Mouse (Mus musculus) forebrain, embryonic 12.5 days (tissue): ENCODE results near the gene Txndc16. TPM values are rescaled to one million over a fixed set of nuclear protein-coding genes. Genes with fewer than 3 reads are reported as not detected.

Experiments used
- ATAC-seq: fragments of 200-750 bp; cut with Nextera tagmentation; 2 replicates; pipeline ENCODE4 v1.8.0; 2017; ENCODE audit warnings: moderate TSS enrichment; ENCODE audit not compliant: low FRiP score
- H3K27ac ChIP-seq: fragments of 300-500 bp; sonication (generic); 2 replicates; pipeline ENCODE4 v1.5.1; 2016; ENCODE audit warnings: mild to moderate bottlenecking
- H3K27me3 ChIP-seq: fragments of 300-500 bp; sonication (generic); 2 replicates; pipeline ENCODE4 v1.6.1; 2016; ENCODE audit warnings: mild to moderate bottlenecking
- H3K36me3 ChIP-seq: fragments of 300-500 bp; sonication (generic); replicated peaks from 2 replicates; pipeline ENCODE4 v1.6.1; 2016; ENCODE audit warnings: mild to moderate bottlenecking
- H3K4me1 ChIP-seq: fragments of 300-500 bp; sonication (generic); 2 replicates; pipeline ENCODE4 v1.6.1; 2016
- H3K4me2 ChIP-seq: fragments of 300-500 bp; sonication (generic); 2 replicates; pipeline ENCODE4 v1.6.1; 2016; ENCODE audit warnings: mild to moderate bottlenecking, moderate library complexity
- H3K4me3 ChIP-seq: fragments of 300-500 bp; sonication (generic); replicated peaks from 2 replicates; pipeline ENCODE4 v1.5.1; 2016; ENCODE audit warnings: mild to moderate bottlenecking
- H3K9ac ChIP-seq: fragments of 300-500 bp; sonication (generic); 2 replicates; pipeline ENCODE4 v1.6.1; 2016; ENCODE audit warnings: mild to moderate bottlenecking
- H3K9me3 ChIP-seq: fragments of 300-500 bp; sonication (generic); 2 replicates; pipeline ENCODE4 v1.6.1; 2016
- WGBS: fragments of 180-500 bp; shearing (Covaris S2); methylation state at CpG from one replicate; pipeline ENCODE4 v1.1.7; 2016; 5-methylcytosine and 5-hydroxymethylcytosine counted together
- polyA plus RNA-seq: library from polyadenylated mRNA; unstranded; fragments of >200 nt; fragmentation: Nextera tagmentation; extraction: Ambion mirVana; gene quantifications from 2 replicates; pipeline ENCODE4 v1.2.1, GENCODE M21; 2016

Gene Txndc16
- 23.0 and 27.4 TPM in 2 replicates for polyA plus RNA-seq

DNA sequence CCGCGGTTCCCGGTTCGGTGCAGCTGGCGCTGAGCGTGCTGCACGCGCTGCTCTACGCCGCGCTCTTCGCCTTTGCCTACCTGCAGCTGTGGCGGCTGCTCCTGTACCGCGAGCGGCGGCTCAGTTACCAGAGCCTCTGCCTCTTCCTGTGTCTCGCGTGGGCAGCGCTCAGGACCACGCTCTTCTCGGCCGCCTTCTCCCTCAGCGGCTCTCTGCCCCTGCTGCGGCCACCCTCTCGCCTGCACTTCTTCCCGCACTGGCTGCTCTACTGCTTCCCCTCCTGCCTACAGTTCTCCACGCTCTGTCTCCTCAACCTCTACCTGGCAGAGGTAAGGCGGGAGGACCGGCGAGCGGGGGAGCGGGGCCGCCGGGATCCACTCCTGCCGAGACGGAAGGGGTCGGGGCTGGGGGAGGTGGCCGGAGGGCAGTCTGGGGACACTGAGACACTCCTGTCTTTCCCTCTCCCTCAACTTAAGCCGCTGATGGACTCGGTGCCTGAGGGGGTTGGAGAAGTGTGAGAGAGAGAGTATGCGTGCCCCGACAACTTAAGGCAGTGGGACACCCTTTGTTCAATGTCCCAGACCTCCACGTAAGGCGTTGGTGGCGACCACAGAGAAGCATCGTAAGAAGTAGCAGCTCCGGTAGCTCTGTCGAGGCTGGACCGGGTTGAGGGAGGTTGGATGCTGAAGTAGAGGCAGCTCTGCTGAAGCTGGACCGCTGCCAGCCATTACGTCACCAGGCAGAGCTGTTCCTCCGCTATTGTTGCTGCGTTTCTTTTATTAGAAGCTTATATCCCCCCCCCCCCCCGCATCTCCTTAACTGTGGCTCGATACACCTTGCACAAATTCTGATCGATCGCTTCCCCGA lies at the start of gene Txndc16:
Gene Txndc16, minus strand, starts transcription at position 239 of the 867 bp plus-strand sequence.
- Histone ChIP-seq H3K9me3 (no peaks in the 10 kb centered on the region), H3K4me2 (peak within 1 kb of the TSS; percentile 68), H3K27me3 (peaks cover 3% of the 10 kb centered on the region; the same call in 1 of the 2 replicates), H3K4me3 (peak within 1 kb of the TSS; percentile 92), H3K9ac (peak within 1 kb of the TSS; percentile 96), H3K4me1 (peaks cover 14% of the 10 kb centered on the region), H3K27ac (peak within 1 kb of the TSS; percentile 99), H3K36me3 (no peaks in the 10 kb centered on the region)
- ATAC-seq = peak; percentile 55
- under 1% methylated on average over 59 of the region's 59 CpGs for WGBS

DNA sequence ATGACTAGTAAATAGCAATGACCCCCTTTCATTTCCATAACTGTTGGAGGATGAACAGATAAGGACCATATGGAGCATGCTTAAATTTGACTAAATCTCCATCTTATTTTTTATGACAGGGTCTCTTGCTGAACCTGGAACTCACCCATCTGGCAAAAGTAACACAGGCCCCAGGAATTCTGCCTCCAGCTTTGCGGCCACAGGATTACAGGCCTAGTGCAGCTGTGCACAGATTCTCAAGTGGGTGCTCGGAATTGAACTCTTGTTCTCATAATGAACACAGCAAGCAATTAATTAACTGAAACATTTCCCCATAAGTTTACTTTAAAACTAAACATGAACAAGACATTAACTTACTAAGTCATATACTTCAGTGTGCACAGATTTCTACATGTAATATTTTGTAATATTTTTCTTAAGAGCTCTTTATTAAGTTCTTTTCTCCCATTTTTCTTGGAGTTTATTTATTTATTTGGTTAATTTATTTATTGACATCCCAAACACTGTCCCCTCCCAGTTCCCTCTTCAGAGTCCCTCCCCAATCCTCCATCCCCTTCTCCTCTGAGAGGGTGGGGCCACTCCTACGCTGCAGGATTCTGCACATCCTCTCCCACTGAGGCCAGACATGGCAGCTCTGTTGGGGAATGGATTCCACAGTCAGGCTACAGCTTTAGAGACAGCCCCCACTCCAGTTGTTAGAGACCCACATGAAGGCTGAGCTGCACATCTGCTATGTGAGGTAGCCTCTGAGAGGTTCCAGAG lies 43.9 kb upstream of the Txndc16 start:
- H3K36me3 ChIP-seq = peaks cover 24% of the 10 kb centered on the region
- no peaks in the 10 kb centered on the region for H3K4me1 ChIP-seq
- H3K9ac ChIP-seq = no peak overlapping the region
- no peak overlapping the region for H3K27ac ChIP-seq
- WGBS = 93% methylated on average over 3 of the region's 3 CpGs
- no peak overlapping the region for H3K4me2 ChIP-seq
- H3K9me3 ChIP-seq = no peaks in the 10 kb centered on the region
- H3K27me3 ChIP-seq = no peaks in the 10 kb centered on the region
- ATAC-seq = no peak
- no peak overlapping the region for H3K4me3 ChIP-seq

DNA sequence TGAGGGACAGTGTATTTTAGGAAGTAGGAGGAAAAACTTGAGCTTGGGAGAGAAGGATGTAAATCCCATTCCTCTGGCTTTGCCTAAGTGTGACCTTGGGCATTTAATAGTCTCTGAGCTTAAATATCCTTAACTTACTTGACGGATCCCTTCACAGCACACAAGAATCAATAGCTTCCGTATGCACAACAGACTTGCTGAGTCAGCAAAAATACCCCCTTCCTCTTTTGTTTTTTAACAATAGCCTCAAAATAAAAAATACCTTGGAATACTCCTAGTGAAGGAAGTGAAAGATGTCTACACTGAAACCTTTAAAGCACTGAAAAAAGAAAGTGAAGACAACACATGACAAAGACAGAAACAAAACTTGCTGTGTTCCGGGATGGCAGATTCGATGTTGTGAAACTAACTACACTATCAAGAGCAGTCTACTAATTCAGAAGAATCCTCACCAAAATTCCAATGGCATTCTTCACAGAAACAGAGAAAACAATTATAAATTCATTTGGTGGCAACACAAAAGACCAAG lies 31.5 kb upstream of the Txndc16 start:
- ATAC-seq = no peak
- Histone ChIP-seq H3K27ac (no peak overlapping the region), H3K9me3 (0 out of 2 replicates have a peak, but pooled peaks cover 3% of the 10 kb centered on the region), H3K4me1 (no peaks in the 10 kb centered on the region), H3K9ac (no peak overlapping the region), H3K36me3 (peaks cover 16% of the 10 kb centered on the region), H3K27me3 (no peaks in the 10 kb centered on the region), H3K4me3 (no peak overlapping the region), H3K4me2 (no peak overlapping the region)
- 89% methylated on average over 4 of the region's 4 CpGs for WGBS

DNA sequence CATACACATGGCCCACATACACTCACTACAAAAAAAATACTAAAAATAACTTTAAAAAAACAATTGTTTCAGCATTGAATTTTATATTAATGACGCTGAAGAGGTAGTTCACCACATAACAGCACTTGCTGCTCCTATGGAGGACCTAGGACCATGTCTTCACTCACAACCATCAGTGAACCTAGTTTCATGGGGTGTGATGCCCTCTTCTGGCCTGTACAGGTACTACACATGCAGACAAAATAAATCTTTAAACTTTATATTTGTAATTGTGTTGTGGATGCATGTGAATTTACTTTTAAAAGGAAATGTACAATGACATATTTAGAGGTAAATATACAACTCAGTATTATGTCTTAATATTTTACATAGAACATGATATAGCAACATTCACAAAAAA lies 21.5 kb upstream of the Txndc16 start:
- H3K4me3 ChIP-seq = no peak overlapping the region
- no peaks in the 10 kb centered on the region for H3K36me3 ChIP-seq
- no peaks in the 10 kb centered on the region for H3K4me1 ChIP-seq
- ATAC-seq = no peak
- H3K9ac ChIP-seq = no peak overlapping the region
- H3K27ac ChIP-seq = no peak overlapping the region
- H3K4me2 ChIP-seq = no peak overlapping the region
- H3K9me3 ChIP-seq = no peaks in the 10 kb centered on the region
- 48% methylated on average over 1 of the region's 1 CpGs for WGBS
- H3K27me3 ChIP-seq = no peaks in the 10 kb centered on the region

DNA sequence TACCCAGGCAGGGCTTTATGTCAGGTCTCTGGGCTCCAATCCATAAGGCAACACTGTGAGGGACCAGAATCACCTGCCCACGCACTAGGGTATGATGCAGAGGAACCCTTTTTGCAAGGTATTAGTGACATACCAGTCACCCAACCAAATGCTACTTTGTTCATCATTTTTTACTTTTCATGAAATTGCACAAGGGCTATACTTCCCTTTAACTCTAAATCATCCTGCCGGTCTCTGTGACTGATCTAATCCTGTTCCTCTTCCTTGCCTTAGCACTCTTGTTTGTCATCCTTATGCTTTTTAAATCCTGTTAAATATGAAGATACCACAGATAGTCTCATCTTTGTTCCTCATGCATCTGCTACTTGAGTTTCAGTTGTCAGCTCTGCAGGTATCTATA lies 18.9 kb upstream of the Txndc16 start:
- Histone ChIP-seq H3K36me3 (no peaks in the 10 kb centered on the region), H3K27ac (no peak overlapping the region), H3K4me2 (no peak overlapping the region), H3K9ac (no peak overlapping the region), H3K9me3 (no peaks in the 10 kb centered on the region), H3K4me3 (no peak overlapping the region), H3K4me1 (no peaks in the 10 kb centered on the region), H3K27me3 (no peaks in the 10 kb centered on the region)
- ATAC-seq = no peak
- whole genome bisulfite sequencing = 84% methylated on average over 2 of the region's 2 CpGs

DNA sequence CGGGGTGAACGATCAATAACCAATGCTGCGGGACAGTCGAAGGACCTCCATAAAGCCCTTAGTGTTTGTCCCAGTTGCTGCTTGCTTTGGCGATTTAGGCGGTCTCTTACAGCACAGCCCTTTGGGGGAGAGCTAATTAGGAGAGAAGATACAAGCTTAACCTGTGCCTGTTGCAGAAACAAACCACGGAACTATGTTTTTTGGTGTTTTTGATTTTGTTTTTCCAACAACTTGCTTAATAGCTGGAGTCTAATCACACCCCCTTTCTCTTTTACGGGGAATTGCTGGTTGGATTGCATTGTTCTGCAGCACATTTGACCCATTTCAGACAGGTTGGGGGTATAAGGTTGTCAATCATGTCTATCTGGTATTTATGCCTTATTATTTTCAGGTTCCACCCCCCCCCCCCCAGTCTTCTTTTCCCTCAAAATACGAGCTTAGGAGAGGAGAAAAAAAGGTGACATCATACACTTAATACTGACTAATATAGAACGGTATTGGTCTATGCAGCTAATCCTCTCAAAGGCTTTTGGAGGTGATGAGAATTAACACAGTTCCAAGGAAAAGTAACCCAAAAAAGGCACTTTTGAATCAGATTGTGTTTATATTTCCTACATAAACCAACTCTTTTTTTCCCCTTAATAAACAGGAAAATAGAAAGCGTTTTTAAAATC lies 966 bp upstream of the Txndc16 start:
- Histone ChIP-seq H3K27ac (peak overlapping the region; percentile 99), H3K4me1 (peaks cover 14% of the 10 kb centered on the region), H3K9me3 (no peaks in the 10 kb centered on the region), H3K4me2 (peak overlapping the region; percentile 68), H3K27me3 (peaks cover 3% of the 10 kb centered on the region; the same call in 1 of the 2 replicates), H3K9ac (peak overlapping the region; percentile 96), H3K4me3 (peak overlapping the region; percentile 92), H3K36me3 (no peaks in the 10 kb centered on the region)
- ATAC-seq = peak; percentile 8; the same call in 1 of the 2 replicates
- WGBS = 7% methylated on average over 11 of the region's 11 CpGs

DNA sequence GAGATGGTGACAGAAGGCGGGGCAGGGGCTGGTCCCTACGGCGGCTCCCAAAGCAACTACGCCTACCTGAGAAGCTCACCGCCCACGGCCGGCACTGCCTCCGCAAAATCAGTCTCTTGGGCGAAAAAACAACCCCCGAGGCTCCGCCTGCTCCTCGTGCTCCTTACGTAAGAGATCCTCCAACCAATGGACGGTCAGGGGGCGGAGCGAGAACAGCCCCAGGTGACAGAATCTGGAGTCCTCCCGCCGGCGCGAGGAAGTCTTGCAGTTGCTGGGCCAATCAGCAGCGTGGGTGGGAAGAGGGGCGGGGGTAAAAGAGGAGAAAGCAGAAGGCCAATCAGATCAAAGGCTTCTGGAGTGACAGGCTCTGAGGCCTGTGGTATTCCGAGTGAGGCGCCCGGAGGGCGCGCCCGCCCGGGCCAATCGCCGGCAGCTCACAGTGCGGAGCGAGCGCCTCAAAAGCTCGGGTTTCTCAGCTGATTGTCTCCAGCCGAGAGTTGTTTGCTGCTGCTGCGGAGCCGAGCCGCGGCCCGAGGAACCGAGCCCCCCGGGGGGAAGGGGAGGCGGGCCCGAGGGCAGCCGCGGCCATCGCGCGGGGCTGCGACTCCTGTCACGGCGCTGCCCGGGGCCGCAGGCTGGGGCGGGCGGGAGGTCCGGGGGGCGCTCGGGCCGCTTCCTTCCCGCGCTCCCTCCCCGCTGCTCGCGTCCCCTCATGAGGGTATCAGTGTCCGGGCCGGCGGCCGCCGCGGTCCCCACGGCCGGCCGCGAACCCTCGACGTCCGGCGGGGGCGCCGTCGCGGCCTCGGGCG lies 643 bp downstream of the Txndc16 start, which contains the start of gene Gpr137c:
Gene Gpr137c, plus strand, starts transcription at position 437 of the 809 bp plus-strand sequence.
- Histone ChIP-seq H3K4me1 (peaks cover 14% of the 10 kb centered on the region), H3K36me3 (no peaks in the 10 kb centered on the region), H3K4me3 (peak within 1 kb of the TSS; percentile 92), H3K4me2 (peak within 1 kb of the TSS; percentile 68), H3K9ac (peak within 1 kb of the TSS; percentile 96), H3K27ac (peak within 1 kb of the TSS; percentile 99), H3K27me3 (peaks cover 3% of the 10 kb centered on the region; the same call in 1 of the 2 replicates), H3K9me3 (no peaks in the 10 kb centered on the region)
- under 1% methylated on average over 81 of the region's 86 CpGs for WGBS
- ATAC-seq = peak; percentile 98

DNA sequence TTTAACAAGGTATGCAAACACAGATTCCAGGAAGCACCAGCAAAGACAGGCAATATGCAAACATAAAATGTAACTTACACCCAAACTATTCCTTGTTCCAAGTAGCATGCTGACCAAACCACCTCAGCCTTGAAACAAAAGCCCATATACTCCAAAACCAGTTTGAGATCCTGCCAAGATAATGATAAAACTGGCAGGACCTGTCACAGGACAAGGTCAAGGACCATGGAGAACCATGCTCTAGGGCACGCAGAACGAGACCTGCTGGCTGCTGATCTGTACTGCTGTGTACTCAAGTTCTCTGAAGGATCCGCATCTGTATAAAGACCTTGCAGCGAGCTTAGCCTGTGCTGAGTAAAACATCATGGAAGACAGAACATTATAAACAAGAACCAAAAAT lies 2.4 kb downstream of the Txndc16 start:
- no peaks in the 10 kb centered on the region for H3K36me3 ChIP-seq
- peak overlapping the region; percentile 92; the same call in 1 of the 2 replicates for H3K4me3 ChIP-seq
- H3K9me3 ChIP-seq = no peaks in the 10 kb centered on the region
- H3K27me3 ChIP-seq = peaks cover 3% of the 10 kb centered on the region; the same call in 1 of the 2 replicates
- H3K27ac ChIP-seq = no peak overlapping the region
- WGBS = 96% methylated on average over 4 of the region's 4 CpGs
- ATAC-seq = no peak
- H3K4me1 ChIP-seq = peaks cover 14% of the 10 kb centered on the region
- no peak overlapping the region for H3K4me2 ChIP-seq
- no peak overlapping the region for H3K9ac ChIP-seq

DNA sequence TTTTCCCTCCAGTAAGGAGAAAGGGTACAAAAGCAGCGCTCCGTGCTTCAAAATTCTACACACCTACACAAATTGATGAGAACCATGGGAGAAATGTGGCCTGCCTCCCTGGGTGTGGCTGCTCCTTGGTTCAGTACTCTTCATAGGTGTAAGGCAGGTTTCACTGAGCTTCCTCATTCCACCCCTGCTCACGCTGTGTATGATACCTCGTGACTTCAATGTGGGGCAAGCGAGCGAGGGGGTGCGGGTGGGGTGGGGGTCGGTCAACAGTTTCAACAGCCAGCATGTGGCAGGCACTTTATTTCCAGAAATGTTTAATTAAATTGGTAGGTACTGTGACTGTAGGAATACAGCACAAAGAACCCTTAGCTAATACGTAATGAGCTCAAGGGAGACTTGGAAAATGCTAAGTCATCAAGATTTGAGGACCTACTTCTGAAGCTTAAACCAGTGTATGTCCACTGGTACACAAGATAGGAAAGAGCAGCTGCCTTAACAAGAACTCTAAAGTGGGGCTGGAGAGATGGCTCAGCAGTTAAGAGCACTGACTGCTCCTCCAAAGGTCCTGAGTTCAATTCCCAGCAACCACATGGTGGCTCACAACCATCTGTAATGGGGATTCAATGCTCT lies 3.3 kb downstream of the Txndc16 start:
- Histone ChIP-seq H3K36me3 (0 out of 2 replicates have a peak, but pooled peaks cover 3% of the 10 kb centered on the region), H3K9me3 (no peaks in the 10 kb centered on the region), H3K4me2 (no peak overlapping the region), H3K27ac (no peak overlapping the region), H3K9ac (no peak overlapping the region), H3K4me3 (no peak overlapping the region), H3K4me1 (peaks cover 11% of the 10 kb centered on the region), H3K27me3 (peaks cover 3% of the 10 kb centered on the region; the same call in 1 of the 2 replicates)
- no peak for ATAC-seq
- 95% methylated on average over 9 of the region's 9 CpGs for WGBS

DNA sequence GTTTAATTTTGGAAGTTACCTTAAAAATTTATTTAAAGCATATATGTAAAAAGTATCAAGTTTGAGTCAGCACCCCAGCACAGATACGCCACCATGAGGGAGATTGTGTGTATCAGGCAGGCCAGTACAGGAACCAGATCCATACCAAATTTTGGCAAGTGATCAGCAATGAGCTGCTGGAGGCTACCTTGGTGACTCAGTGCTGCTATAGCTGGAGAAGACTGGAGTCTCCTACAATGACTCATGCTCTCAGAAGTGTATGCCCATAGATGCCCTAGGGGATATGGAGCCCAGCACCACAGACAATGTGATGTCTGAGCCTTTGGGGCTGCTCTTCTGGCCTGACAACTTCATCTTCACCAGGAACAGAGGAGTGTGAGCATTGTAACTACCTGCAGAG lies 8.7 kb downstream of the Txndc16 start:
- H3K4me3 ChIP-seq = no peak overlapping the region
- peaks cover 9% of the 10 kb centered on the region for H3K36me3 ChIP-seq
- H3K4me1 ChIP-seq = no peaks in the 10 kb centered on the region
- no peak overlapping the region for H3K27ac ChIP-seq
- no peak overlapping the region for H3K9ac ChIP-seq
- H3K4me2 ChIP-seq = no peak overlapping the region
- no peaks in the 10 kb centered on the region for H3K9me3 ChIP-seq
- no peaks in the 10 kb centered on the region for H3K27me3 ChIP-seq
- ATAC-seq = no peak
- 92% methylated on average over 1 of the region's 1 CpGs for WGBS

DNA sequence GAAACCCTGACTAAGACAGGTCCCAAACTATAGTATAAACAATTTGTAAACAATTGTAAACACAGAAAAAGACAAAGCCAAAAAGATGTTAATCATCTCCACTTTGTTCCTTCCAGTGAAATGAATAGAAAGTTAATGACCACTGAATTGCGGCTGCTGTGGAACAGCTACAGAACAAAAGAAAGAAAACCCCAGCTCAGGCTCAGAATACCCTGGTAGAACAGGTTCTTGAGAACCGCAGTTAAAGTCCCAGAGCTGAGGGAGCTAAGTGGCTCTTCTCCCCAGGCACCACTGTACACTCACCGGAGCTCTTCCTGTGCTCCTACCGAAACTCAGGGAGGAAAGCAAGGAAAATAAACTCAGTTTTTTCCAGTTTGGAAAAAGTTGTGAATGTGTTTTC lies 9.4 kb downstream of the Txndc16 start:
- no peaks in the 10 kb centered on the region for H3K27me3 ChIP-seq
- H3K9me3 ChIP-seq = no peaks in the 10 kb centered on the region
- H3K36me3 ChIP-seq = peaks cover 9% of the 10 kb centered on the region
- WGBS = 68% methylated on average over 4 of the region's 4 CpGs
- H3K27ac ChIP-seq = no peak overlapping the region
- H3K4me3 ChIP-seq = no peak overlapping the region
- no peak overlapping the region for H3K4me2 ChIP-seq
- H3K4me1 ChIP-seq = no peaks in the 10 kb centered on the region
- no peak overlapping the region for H3K9ac ChIP-seq
- no peak for ATAC-seq
